In genomic region chr9:92209850-92210249, GRCm38 (mm10) we compare ENCODE assay signal across 38 mouse cellular contexts. TPM values are rescaled to one million over a fixed set of nuclear protein-coding genes. Genes with fewer than 3 reads are reported as not detected.
"Had no signal": no experiment of that assay in that cellular context is flagged by ENCODE, and none has a peak within 500 bp of the region (broad histone marks: within the 10 kb centered on the region; RNA-seq: fewer than 3 reads in every experiment).

No protein-coding gene starts in this region.

- H3K4me1 ChIP-seq: heart, embryonic 10.5 days; heart, embryonic 15.5 days; hindbrain, embryonic 13.5 days; hindbrain, embryonic 15.5 days; kidney, embryonic 15.5 days; limb, embryonic 10.5 days; limb, embryonic 12.5 days had no signal

- H3K4me2 ChIP-seq: heart, embryonic 13.5 days; heart, embryonic 15.5 days; hindbrain, embryonic 13.5 days; hindbrain, embryonic 15.5 days; kidney, embryonic 15.5 days; limb, embryonic 12.5 days had no signal

- H3K9ac ChIP-seq: heart, embryonic 13.5 days; heart, embryonic 15.5 days; hindbrain, embryonic 13.5 days; hindbrain, embryonic 15.5 days; kidney, embryonic 15.5 days; limb, embryonic 12.5 days had no signal

- H3K27ac ChIP-seq: heart, embryonic 10.5 days; heart, embryonic 13.5 days; heart, embryonic 15.5 days; hindbrain, embryonic 13.5 days; hindbrain, embryonic 15.5 days; hindbrain, postnatal 0 days; kidney, embryonic 15.5 days; kidney, postnatal 0 days; left cerebral cortex, adult 2 months; limb, embryonic 10.5 days; limb, embryonic 12.5 days had no signal

- H3K9me3 ChIP-seq: heart, embryonic 10.5 days; heart, embryonic 13.5 days; heart, embryonic 15.5 days; hindbrain, embryonic 13.5 days; hindbrain, embryonic 15.5 days; kidney, embryonic 15.5 days; limb, embryonic 10.5 days; limb, embryonic 12.5 days had no signal

- ATAC-seq: hindbrain, postnatal 0 days; intestine, embryonic 16.5 days had no signal

- DNase-seq: gastrocnemius, postnatal 14 days; gastrocnemius, postnatal 36 days; heart, adult 18-20 months; heart, postnatal 14 days; heart, postnatal 36 days; kidney, adult 11 months; kidney, adult 2 months; kidney, adult 9 months; kidney, postnatal 14 days; kidney, postnatal 36 days; layer of hippocampus, adult 9-11 months; liver had no signal

- H3K36me3 ChIP-seq: heart, embryonic 10.5 days; heart, embryonic 13.5 days; heart, embryonic 15.5 days; hindbrain, embryonic 13.5 days; hindbrain, embryonic 15.5 days; kidney, embryonic 15.5 days; limb, embryonic 10.5 days; limb, embryonic 12.5 days had no signal

- H3K4me3 ChIP-seq: heart, embryonic 10.5 days; heart, embryonic 13.5 days; heart, embryonic 15.5 days; hindbrain, embryonic 13.5 days; hindbrain, embryonic 15.5 days; kidney, embryonic 15.5 days; left cerebral cortex, adult 2 months; limb, embryonic 10.5 days; limb, embryonic 12.5 days had no signal

- H3K27me3 ChIP-seq: heart, embryonic 13.5 days; heart, embryonic 15.5 days; hindbrain, embryonic 13.5 days; hindbrain, embryonic 15.5 days; kidney, embryonic 15.5 days; limb, embryonic 12.5 days had no signal

RNA-seq across cellular contexts. Expression of gene Plscr5, which starts 17.1 kb away (rescaled TPM):
- total RNA-seq: gastrocnemius, adult 18-20 months; gastrocnemius, adult 8-10 months; gastrocnemius, postnatal 14 days; gastrocnemius, postnatal 36 days; heart, adult 18-20 months; heart, adult 8-10 months; heart, postnatal 14 days; heart, postnatal 36 days; hematopoietic stem cell, adult 5-6 weeks; layer of hippocampus, adult 18-20 months; layer of hippocampus, adult 8-10 months; layer of hippocampus, postnatal 25 days; left cerebral cortex, adult 2 months; left cerebral cortex, postnatal 14 days; left cerebral cortex, postnatal 36 days had no signal
- polyA plus RNA-seq: gonadal fat pad, adult 2 months; heart, embryonic 10.5 days; heart, embryonic 13.5 days; heart, embryonic 15.5 days; heart, postnatal 0 days; intestine, embryonic 14.5 days; intestine, embryonic 16.5 days; kidney, adult 2 months; kidney, embryonic 15.5 days; kidney, postnatal 0 days; large intestine, adult 2 months; limb, embryonic 10.5 days; limb, embryonic 12.5 days; limb, embryonic 14.5 days had no signal
